Mouse (Mus musculus): ENCODE results near the gene Nfia. TPM values are rescaled to one million over a fixed set of nuclear protein-coding genes. Genes with fewer than 3 reads are reported as not detected.

Nfia gene
- total RNA-seq, 4 experiments from 2014 or later = 55.9 to 77.3 (median 71.0) TPM

GRCm38 (mm10) chr4:97905826-97906225, 133.3 kb downstream of the Nfia start:
- no peak for DNase-seq (ENCODE audit: low spot score in 2 of 2)

DNA sequence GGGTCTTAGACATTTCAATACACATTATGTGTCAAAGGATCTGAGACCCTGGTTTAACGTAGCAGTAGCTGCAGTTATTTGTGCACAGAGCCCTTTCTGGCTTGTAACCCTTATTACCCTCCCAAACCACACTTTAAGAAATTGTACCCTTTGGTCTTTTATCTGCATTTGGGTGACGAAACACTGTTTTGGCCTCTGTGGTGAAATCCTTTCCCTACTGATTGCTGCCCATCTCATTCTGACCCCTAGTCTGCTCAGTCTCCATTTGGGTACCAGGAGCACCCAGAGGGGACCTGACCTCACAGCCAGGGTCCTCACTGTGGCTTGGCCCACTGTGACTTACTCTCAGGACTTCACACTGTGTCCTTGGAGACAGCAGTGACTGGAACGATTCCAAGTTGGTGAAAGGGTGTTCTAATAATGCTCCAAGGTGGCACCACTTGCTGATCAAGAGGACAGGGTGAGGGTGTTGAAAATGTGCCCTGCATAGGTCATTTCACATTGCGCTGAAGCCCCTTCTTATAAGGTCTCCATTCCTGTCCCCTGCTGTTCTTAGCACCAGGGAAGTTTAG, 136.1 kb downstream of the Nfia start:
- DNase-seq (ENCODE audit: low spot score in 2 of 2) = no peak

GRCm38 (mm10) chr4:97910115-97910776, 137.7 kb downstream of the Nfia start:
- no peak for DNase-seq (ENCODE audit: low spot score in 2 of 2)

GRCm38 (mm10) chr4:97910777-97911580, 138.4 kb downstream of the Nfia start:
- peak; percentile 44 to 69 for DNase-seq (ENCODE audit: low spot score in 2 of 2)

DNA sequence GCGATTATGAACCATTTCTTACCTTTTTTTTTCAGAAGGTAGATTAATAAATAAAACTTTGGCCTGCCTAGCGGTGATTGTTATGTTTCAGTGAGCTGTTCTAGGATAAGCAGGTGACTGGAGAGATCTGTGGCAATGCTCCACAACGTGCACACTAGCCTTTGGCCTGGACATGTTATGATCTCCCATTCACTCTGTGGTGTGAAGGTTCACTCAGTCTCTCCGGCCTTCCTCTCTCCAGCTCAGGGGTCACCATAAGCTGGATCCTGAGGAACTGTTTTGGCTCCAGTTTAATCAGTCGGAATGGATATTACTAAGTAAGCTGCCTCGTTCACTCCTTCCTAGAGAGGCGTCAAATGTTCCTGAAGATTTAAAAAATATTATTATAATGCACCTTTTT, 139.2 kb downstream of the Nfia start:
- DNase-seq (ENCODE audit: low spot score in 2 of 2) = no peak

- DNase-seq (ENCODE audit: low spot score in 2 of 2) = no peak
Measured at GRCm38 (mm10) chr4:97912155-97912554, 139.6 kb downstream of the Nfia start.

- no peak for DNase-seq (ENCODE audit: low spot score in 2 of 2)
Measured at GRCm38 (mm10) chr4:97912560-97912959, 140.0 kb downstream of the Nfia start.

- no peak for DNase-seq (ENCODE audit: low spot score in 2 of 2)
Measured at GRCm38 (mm10) chr4:97914348-97914747, 141.8 kb downstream of the Nfia start.

GRCm38 (mm10) chr4:97914761-97915160, 142.2 kb downstream of the Nfia start:
- no peak for DNase-seq (ENCODE audit: low spot score in 2 of 2)

- DNase-seq (ENCODE audit: low spot score in 2 of 2) = no peak
Measured at GRCm38 (mm10) chr4:97917568-97917967, 145.0 kb downstream of the Nfia start.

DNA sequence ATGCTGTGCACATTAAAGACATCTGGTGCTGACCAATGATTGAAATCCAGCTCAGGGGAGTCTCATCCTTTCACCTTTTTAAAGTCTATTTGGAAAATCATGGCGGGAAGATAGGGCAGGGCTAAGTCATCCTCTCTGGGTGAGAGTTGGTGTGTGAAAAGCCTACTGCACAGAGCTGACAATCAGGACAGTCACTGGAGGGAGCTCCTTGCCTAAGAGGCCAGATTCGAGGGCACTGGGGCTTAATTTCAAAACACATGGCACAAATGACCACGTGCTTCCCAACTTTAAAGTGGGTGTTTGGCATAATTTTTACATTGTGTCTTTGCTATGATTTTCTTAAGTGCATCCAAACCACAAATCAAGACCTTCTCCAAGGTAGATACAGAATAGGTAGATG, 146.1 kb downstream of the Nfia start:
- no peak for DNase-seq (ENCODE audit: low spot score in 2 of 2)

- DNase-seq (ENCODE audit: low spot score in 2 of 2) = no peak
Measured at GRCm38 (mm10) chr4:97919773-97920172, 147.2 kb downstream of the Nfia start.

DNA sequence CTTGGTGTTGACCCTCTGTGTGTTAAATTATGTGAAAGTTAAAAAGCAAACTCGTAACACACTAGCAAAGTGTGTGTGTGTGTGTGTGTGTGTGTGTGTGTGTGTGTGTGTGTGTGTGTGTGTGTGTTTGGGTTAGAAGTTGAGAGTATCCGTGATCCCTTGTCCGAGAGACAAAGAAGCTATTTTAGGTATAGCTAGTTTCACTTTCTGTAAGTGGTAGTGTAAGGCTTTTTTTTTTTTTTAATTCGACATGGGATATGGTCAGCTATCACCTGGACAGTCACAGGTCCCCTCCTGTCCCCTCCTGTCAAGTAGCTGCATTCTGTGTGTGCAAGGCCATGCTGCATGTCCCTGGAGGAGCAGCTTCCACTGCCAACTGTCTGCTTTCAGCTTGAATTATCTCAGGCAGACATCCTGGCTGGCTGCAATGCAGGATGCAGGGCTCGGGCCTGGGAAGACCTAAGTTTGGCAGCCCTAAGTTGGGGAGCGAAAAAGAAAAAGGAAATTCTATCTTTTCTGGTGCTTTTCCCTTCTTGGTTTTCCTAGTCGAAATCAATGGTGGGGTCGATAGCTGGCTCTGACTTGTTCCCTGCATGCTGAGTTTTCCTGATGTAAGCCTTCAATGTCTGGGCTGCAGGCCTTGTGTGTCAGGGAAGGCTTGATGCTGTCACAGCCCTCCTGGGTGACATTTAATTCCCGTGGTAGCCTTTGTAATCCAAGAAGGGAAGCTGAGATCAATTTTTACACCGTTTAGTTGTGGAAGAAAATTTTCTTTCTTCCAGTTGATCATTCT, 147.9 kb downstream of the Nfia start:
- no peak for DNase-seq (ENCODE audit: low spot score in 2 of 2)

DNA sequence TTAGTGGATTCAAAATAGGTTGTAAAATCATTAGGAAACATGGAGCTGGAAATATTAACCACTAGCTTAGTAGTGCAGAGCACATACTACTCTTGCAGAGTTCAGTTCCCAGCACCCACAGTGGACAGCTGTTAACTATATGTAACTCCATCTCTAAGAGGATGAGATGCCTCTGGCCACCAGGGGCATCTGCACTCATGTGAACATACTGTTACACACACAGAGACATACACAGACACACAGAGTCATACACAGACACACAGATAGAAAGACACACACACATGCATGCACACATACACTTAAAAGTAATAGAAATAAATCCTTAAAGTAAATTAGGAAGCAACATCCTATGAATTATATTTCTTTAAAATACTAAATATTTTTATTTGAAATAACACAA, 149.1 kb downstream of the Nfia start:
- no peak for DNase-seq (ENCODE audit: low spot score in 2 of 2)

DNA sequence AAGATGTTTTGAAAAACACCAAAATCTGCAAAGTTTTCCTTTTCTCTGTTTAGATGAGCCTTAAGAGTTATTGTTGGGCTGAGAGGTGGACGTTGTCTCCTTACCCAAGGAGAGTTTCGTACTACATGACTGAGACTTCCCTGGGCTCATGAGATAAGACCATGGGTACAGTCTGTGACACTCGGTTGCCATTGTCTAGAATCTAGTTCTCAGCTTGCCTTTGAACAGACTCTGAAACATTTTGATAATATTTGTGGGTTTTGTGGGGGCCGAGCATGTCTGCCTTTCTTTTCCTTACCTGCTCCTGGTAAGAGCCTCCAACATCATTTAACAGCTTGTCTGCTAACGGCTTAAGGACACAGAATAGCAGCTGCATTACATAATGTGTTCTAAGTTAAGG, 150.7 kb downstream of the Nfia start:
- no peak for DNase-seq (ENCODE audit: low spot score in 2 of 2)

DNA sequence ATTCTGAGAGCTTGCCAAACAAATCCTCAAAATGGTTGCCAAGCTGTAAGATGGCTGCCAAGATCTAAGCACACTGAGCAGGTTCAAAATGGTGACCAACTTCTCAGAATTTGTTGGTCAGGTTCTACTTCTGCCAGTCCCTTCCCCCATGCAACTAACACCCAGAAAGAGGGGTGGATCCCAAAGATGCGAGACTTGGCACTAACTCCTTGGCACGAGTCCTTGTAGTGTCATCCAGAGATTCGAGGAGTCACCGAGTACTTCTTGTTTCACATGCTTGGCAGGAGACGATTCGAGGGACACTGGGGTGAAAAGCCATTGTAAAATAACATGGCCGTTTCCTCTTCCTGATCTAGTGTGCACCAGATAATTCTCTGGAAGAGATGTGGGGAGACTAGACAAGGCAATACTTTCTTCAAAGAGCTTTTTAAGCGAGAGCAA, 151.4 kb downstream of the Nfia start:
- DNase-seq (ENCODE audit: low spot score in 2 of 2) = no peak

DNA sequence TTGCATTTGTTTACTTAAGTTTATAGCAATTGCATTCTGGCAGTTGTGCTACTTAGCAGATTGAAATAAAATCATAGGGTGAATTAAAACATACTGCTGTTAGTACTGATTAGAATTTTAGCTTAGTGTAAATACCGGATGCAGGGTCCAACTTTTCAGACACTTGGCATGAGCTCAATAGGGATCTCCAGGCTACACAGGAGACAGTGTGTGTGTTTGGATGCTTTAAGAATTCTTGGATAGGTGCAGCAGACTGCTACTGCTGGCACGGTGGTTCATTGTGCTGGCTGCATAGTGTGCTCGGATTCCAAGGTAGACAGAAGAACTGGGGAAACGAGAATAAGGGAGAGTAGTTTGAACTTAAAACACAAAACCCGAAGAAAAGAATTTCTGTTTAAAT, 151.9 kb downstream of the Nfia start:
- no peak for DNase-seq (ENCODE audit: low spot score in 2 of 2)

DNA sequence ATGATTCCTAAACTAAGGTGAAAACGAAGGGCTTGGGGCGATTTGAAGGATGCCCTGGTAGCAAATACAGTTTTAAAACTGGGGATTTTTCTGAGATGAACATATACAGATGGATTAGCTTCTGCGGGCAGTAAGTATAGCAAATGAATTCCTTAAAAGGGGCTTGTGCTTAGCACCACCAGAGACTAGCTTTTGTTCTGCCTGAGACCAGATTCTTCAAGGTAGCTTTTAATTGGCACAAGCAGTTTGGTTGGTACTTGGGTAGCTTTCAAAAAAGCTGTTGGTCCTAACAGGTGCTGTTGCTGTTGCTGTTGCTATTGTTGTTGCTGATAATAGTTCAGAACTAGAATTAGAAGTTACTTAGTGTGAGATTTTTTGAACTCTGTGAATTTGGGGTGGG, 152.3 kb downstream of the Nfia start:
- DNase-seq (ENCODE audit: low spot score in 2 of 2) = no peak

DNA sequence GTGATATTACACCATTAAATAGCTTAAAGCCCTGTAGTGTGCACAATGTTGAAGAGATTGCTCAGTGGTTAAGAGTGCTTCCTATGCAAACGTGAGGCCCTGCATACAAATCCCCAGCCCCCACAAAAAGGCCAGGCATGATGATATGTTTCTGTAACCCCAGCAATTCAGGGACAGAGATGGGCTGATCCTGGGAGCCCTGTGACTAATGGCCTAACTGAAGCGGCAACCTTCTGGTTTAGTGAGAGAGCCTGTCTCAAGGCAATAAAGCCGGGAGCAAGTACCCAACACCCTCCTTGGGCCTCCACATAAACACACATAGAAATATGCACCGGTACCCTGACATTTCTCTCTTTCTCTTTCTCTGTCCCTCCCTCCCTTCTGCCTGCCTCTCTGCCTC, 153.1 kb downstream of the Nfia start:
- no peak for DNase-seq (ENCODE audit: low spot score in 2 of 2)

- DNase-seq (ENCODE audit: low spot score in 2 of 2) = no peak
Measured at GRCm38 (mm10) chr4:97926607-97927308, 154.2 kb downstream of the Nfia start.

DNA sequence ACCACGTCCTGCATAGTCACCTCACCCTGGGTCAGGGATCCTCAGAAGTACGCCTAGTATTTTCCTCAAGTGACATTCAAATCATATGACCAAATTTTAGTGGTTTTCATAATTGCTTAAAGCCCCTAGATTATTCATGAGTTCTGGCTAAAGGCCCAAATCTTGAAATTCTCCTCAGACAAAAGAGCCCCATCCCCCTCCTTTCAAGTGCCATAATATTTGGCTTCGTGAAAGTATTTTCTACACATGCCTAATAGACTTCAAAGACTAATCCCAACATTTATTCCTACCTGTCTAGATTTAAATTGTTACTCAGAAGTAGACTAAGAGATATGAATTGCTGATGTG, 154.7 kb downstream of the Nfia start:
- DNase-seq (ENCODE audit: low spot score in 2 of 2) = no peak
